Mouse (Mus musculus): ENCODE measurements around the gene Ubac2. TPM values are rescaled to one million over a fixed set of nuclear protein-coding genes. Genes with fewer than 3 reads are reported as not detected.

The Ubac2 gene
- total and polyA plus RNA-seq, 3 experiments, result 32.8 to 40.1 (median 35.5) TPM

GRCm38 (mm10) chr14:121873172-121873571, 5.2 kb upstream of the Ubac2 start:
- dilution Hi-C loops (cut with MboI; ENCODE audit: extremely low pct_ligation_motif_present, extremely low pct_unique_long_range_greater_than_20kb, low sequenced_read_pairs) (no loop called here), in situ Hi-C loops (cut with MboI; ENCODE audit: low pct_ligation_motif_present, low pct_unique_long_range_greater_than_20kb, low sequenced_read_pairs) (no loop called here)
- H3K4me2 ChIP-seq (ENCODE audit: insufficient read depth, low read depth, poor library complexity, severe bottlenecking), result peak overlapping the region; percentile 76
- TF ChIP-seq MAX (IDR thresholded peaks at IDR 0.05; ENCODE audit: low read length) (no peak), SIN3A (IDR thresholded peaks at IDR 0.05; ENCODE audit: low read length) (0 out of 2 replicates have a peak, but pooled peaks have one; percentile 17), PAX5 (IDR thresholded peaks at IDR 0.05; ENCODE audit: low read length) (no peak), CHD1 (IDR thresholded peaks at IDR 0.05; ENCODE audit: low read depth, low read length) (no peak), JUN (IDR thresholded peaks at IDR 0.05; ENCODE audit: insufficient read depth, low read depth, low read length) (no peak), EP300 (IDR thresholded peaks at IDR 0.05; ENCODE audit: low read length) (peak; percentile 35; the same call in 1 of the 2 replicates), POLR2A (IDR thresholded peaks at IDR 0.05; ENCODE audit: low read depth, low read length) (no peak), GABPA (IDR thresholded peaks at IDR 0.05; ENCODE audit: insufficient replicate concordance, low read depth, low read length) (no peak), MAZ (IDR thresholded peaks at IDR 0.05; ENCODE audit: low read depth, low read length) (no peak), CTCF (conservative IDR thresholded peaks at IDR 0.05 in 1 of 2, IDR thresholded peaks at IDR 0.05 in 1 of 2; ENCODE audit: low read depth in 2 of 2, low read length in 2 of 2) (no peak), USF1 (IDR thresholded peaks at IDR 0.05; ENCODE audit: low read depth, low read length) (no peak), ZC3H11A (IDR thresholded peaks at IDR 0.05; ENCODE audit: low read depth, low read length) (no peak), TCF12 (IDR thresholded peaks at IDR 0.05; ENCODE audit: low read depth, low read length) (no peak), MXI1 (IDR thresholded peaks at IDR 0.05; ENCODE audit: low read depth, low read length) (no peak), UBTF (IDR thresholded peaks at IDR 0.05; ENCODE audit: low read depth, low read length) (no peak), MAFK (IDR thresholded peaks at IDR 0.05; ENCODE audit: insufficient replicate concordance, low read length) (no peak), NRF1 (IDR thresholded peaks at IDR 0.05; ENCODE audit: low read depth, low read length) (no peak), HCFC1 (IDR thresholded peaks at IDR 0.05; ENCODE audit: low read depth, low read length) (no peak)
- peaks cover 10 to 52% of the 10 kb centered on the region in 2 experiments for H3K4me1 ChIP-seq (ENCODE audit: control insufficient read depth in 1 of 2, insufficient read depth in 2 of 2)
- H3K27me3 ChIP-seq (replicated peaks), result no peaks in the 10 kb centered on the region
- no peak overlapping the region for H3K4me3 ChIP-seq (replicated peaks in 1 of 3; ENCODE audit: low read depth in 2 of 3, low read length in 2 of 3, poor library complexity in 1 of 3)
- H3K9ac ChIP-seq (ENCODE audit: insufficient read depth, low read depth), result peak overlapping the region; percentile 70; the same call in 1 of the 2 replicates
- H3K9me3 ChIP-seq (replicated peaks; ENCODE audit: low read length), result no peaks in the 10 kb centered on the region
- H3K36me3 ChIP-seq (replicated peaks in 1 of 2; ENCODE audit: control insufficient read depth in 1 of 2, insufficient read depth in 1 of 2, low read length in 1 of 2), result no peaks in the 10 kb centered on the region
- H3K27ac ChIP-seq (ENCODE audit: insufficient read depth, low read depth), result peak overlapping the region; percentile 23; the same call in 1 of the 2 replicates
- no peak for DNase-seq (ENCODE audit: extremely low read depth)
- H3K79me2 ChIP-seq (replicated peaks; ENCODE audit: control insufficient read depth, extremely low read depth, insufficient read depth, poor library complexity, severe bottlenecking), result no peaks in the 10 kb centered on the region

- peak; percentile 55 for DNase-seq (ENCODE audit: extremely low read depth)
- in situ Hi-C loops (cut with MboI; ENCODE audit: low pct_ligation_motif_present, low pct_unique_long_range_greater_than_20kb, low sequenced_read_pairs), result no loop called here
- peaks cover 10 to 52% of the 10 kb centered on the region in 2 experiments for H3K4me1 ChIP-seq (ENCODE audit: control insufficient read depth in 1 of 2, insufficient read depth in 2 of 2)
- peak overlapping the region; percentile 76; the same call in 1 of the 2 replicates for H3K4me2 ChIP-seq (ENCODE audit: insufficient read depth, low read depth, poor library complexity, severe bottlenecking)
- H3K36me3 ChIP-seq (replicated peaks in 1 of 2; ENCODE audit: control insufficient read depth in 1 of 2, insufficient read depth in 1 of 2, low read length in 1 of 2), result no peaks in the 10 kb centered on the region
- H3K9ac ChIP-seq (ENCODE audit: insufficient read depth, low read depth), result peak overlapping the region; percentile 70; the same call in 1 of the 2 replicates
- dilution Hi-C loops (cut with MboI; ENCODE audit: extremely low pct_ligation_motif_present, extremely low pct_unique_long_range_greater_than_20kb, low sequenced_read_pairs), result no loop called here
- H3K79me2 ChIP-seq (replicated peaks; ENCODE audit: control insufficient read depth, extremely low read depth, insufficient read depth, poor library complexity, severe bottlenecking), result no peaks in the 10 kb centered on the region
- no peaks in the 10 kb centered on the region for H3K9me3 ChIP-seq (replicated peaks; ENCODE audit: low read length)
- TF ChIP-seq MEF2A (IDR thresholded peaks at IDR 0.05; ENCODE audit: borderline replicate concordance, low read depth, low read length), result peak; percentile 63; the same call in 1 of the 2 replicates
- peak; percentile 43; the same call in 1 of the 2 replicates for TF ChIP-seq IRF4 (IDR thresholded peaks at IDR 0.05; ENCODE audit: low read depth, low read length)
- TF ChIP-seq POLR2A (IDR thresholded peaks at IDR 0.05; ENCODE audit: low read depth, low read length), result no peak
- TF ChIP-seq USF2 (conservative IDR thresholded peaks at IDR 0.05; ENCODE audit: low read depth, low read length), result no peak
- peak; percentile 18; the same call in 1 of the 2 replicates for TF ChIP-seq BHLHE40 (IDR thresholded peaks at IDR 0.05; ENCODE audit: low read depth, low read length)
- TF ChIP-seq TBP (conservative IDR thresholded peaks at IDR 0.05; ENCODE audit: low read depth, low read length), result 0 out of 2 replicates have a peak, but pooled peaks have one; percentile 16
- peak; percentile 63 for TF ChIP-seq ETS1 (conservative IDR thresholded peaks at IDR 0.05; ENCODE audit: low read depth, low read length)
- peak; percentile 70 for TF ChIP-seq TCF12 (IDR thresholded peaks at IDR 0.05; ENCODE audit: low read depth, low read length)
- peak; percentile 53 for TF ChIP-seq EP300 (IDR thresholded peaks at IDR 0.05; ENCODE audit: low read length)
- no peak for TF ChIP-seq MAX (IDR thresholded peaks at IDR 0.05; ENCODE audit: low read length)
- 0 out of 2 replicates have a peak, but pooled peaks have one; percentile 12 for TF ChIP-seq ZNF384 (IDR thresholded peaks at IDR 0.05; ENCODE audit: low read depth, low read length)
- TF ChIP-seq MYC (IDR thresholded peaks at IDR 0.05; ENCODE audit: low read depth, low read length), result 0 out of 2 replicates have a peak, but pooled peaks have one; percentile 3
- TF ChIP-seq CHD2 (IDR thresholded peaks at IDR 0.05; ENCODE audit: low read length), result 0 out of 2 replicates have a peak, but pooled peaks have one; percentile 30
- 0 out of 2 replicates have a peak, but pooled peaks have one; percentile 2 for TF ChIP-seq JUN (IDR thresholded peaks at IDR 0.05; ENCODE audit: insufficient read depth, low read depth, low read length)
- H3K4me3 ChIP-seq (replicated peaks in 1 of 3; ENCODE audit: low read depth in 2 of 3, low read length in 2 of 3, poor library complexity in 1 of 3), result no peak overlapping the region
- H3K27ac ChIP-seq (ENCODE audit: insufficient read depth, low read depth), result peak overlapping the region; percentile 23; the same call in 1 of the 2 replicates
- no peaks in the 10 kb centered on the region for H3K27me3 ChIP-seq (replicated peaks)
Observed at GRCm38 (mm10) chr14:121873646-121874045, 4.8 kb upstream of the Ubac2 start.

All from CH12.LX (cell line).